Mouse (Mus musculus) G1E-ER4 (cell line): ENCODE measurements around the gene Prkci. TPM values are rescaled to one million over a fixed set of nuclear protein-coding genes. Genes with fewer than 3 reads are reported as not detected.

Source experiments
- GATA1 ChIP-seq: IDR thresholded peaks from one replicate; pipeline ENCODE4 v1.8.0; 2012; ENCODE audit warnings: low read length, inconsistent platforms
- polyA plus RNA-seq: library from polyadenylated mRNA; stranded (reverse); fragments of >175 nt; gene quantifications from 2 replicates; pipeline ENCODE4 v1.2.3, GENCODE M21; 2012

Prkci gene
- polyA plus RNA-seq, 1 experiment = 5.7 TPM

- TF ChIP-seq GATA1 = no peak
These were observed 20.3 kb downstream of the Prkci start for GRCm38 (mm10) chr3:31015682-31016443.

- TF ChIP-seq GATA1 = no peak
These were observed 21.1 kb downstream of the Prkci start for GRCm38 (mm10) chr3:31016594-31017196.

- no peak for TF ChIP-seq GATA1
These were observed 22.1 kb downstream of the Prkci start for GRCm38 (mm10) chr3:31017652-31018051.

- TF ChIP-seq GATA1 = no peak
These were observed 23.7 kb downstream of the Prkci start for GRCm38 (mm10) chr3:31019287-31019686.

GRCm38 (mm10) chr3:31019793-31020447, 24.4 kb downstream of the Prkci start:
- TF ChIP-seq GATA1 = no peak

GRCm38 (mm10) chr3:31020656-31021055, 25.1 kb downstream of the Prkci start:
- no peak for TF ChIP-seq GATA1

GRCm38 (mm10) chr3:31022895-31023436, 27.4 kb downstream of the Prkci start:
- no peak for TF ChIP-seq GATA1

GRCm38 (mm10) chr3:31027718-31028117, 32.2 kb downstream of the Prkci start:
- no peak for TF ChIP-seq GATA1

GRCm38 (mm10) chr3:31031621-31032020, 36.1 kb downstream of the Prkci start:
- no peak for TF ChIP-seq GATA1

GRCm38 (mm10) chr3:31033644-31034043, 38.1 kb downstream of the Prkci start:
- no peak for TF ChIP-seq GATA1

- no peak for TF ChIP-seq GATA1
These were observed 42.3 kb downstream of the Prkci start for GRCm38 (mm10) chr3:31037851-31038250.

- no peak for TF ChIP-seq GATA1
These were observed 43.1 kb downstream of the Prkci start for GRCm38 (mm10) chr3:31038689-31039088.

- TF ChIP-seq GATA1 = no peak
These were observed 47.4 kb downstream of the Prkci start for GRCm38 (mm10) chr3:31042992-31043391.

GRCm38 (mm10) chr3:31047263-31047662, 51.7 kb downstream of the Prkci start:
- TF ChIP-seq GATA1 = no peak

- no peak for TF ChIP-seq GATA1
These were observed 53.5 kb downstream of the Prkci start for GRCm38 (mm10) chr3:31049087-31049486.

GRCm38 (mm10) chr3:31050375-31050774, 54.8 kb downstream of the Prkci start:
- no peak for TF ChIP-seq GATA1
